Mouse (Mus musculus) heart, adult 11 months (tissue): ENCODE measurements around the gene Slc39a5.

Experiments
- DNase-seq: peaks from one replicate; pipeline ENCODE4 v3.0.0; 2022

Slc39a5 gene

DNA sequence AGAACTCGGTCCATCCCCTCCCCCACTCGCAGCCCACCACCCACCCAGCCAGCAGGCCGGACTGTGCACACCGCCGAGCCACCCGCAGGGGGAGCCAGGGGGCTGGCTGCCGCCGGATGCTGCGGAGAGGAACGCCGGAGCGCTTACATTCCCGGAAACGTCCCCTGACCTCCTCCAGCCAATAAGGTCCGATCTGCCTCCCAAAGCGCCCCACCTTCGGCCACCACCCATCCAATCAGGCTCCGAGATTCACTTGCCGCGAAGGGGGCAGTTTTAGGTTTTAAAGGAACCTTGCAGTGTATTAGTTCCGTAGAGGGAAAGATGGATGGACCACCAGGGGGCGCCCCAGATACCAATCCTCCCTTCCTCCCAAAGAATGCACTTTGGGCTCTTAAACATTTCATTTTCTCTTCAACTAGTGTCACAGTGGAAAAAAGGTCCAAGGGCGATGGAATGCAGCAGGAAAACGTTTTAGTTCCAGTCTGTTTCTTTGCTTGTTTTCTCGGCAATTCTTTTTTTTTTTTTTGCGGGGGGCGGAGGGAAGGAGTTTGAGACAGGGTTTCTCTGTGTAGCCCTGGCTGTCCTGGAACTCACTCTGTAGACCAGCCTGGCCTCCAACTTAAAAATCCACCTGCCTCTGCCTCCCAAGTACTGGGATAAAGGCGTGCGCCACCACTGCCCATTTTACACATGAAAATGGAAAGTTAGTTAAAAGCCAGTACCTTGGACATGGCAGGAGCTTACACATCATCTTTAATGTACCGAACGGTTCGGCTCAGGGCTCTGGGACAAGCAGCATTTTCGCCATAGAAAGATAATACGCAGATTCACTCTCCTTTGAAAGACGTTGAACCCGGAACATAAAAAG is 8.9 kb upstream of the Slc39a5 start:
- DNase-seq = peak; percentile 100

GRCm38 (mm10) chr10:128408591-128409535 is 7.8 kb upstream of the Slc39a5 start:
- DNase-seq = peak; percentile 96

- DNase-seq = no peak
Observed at GRCm38 (mm10) chr10:128403931-128404330, 2.9 kb upstream of the Slc39a5 start.

GRCm38 (mm10) chr10:128401638-128402037 is 609 bp upstream of the Slc39a5 start:
- no peak for DNase-seq

DNA sequence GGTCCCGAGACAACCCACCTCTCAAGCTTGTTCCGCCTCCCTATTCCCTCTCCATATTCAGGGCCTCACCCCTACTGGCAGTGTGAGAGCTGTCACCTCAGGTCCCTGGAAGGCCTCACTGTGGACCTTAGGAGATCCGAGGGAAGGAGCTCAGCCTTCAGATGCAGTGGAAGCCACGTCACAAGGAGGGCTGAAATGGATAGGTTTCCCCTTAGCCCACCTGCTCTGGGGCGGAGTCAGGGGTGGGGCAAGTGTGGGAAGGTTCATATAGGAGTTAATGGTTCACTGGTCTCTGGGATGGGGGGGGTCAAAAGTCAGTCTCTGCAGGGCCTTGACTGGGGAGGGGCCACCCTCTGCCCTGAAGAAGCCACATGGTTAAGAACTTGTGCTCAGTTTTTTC is 691 bp downstream of the Slc39a5 start:
- DNase-seq = no peak

- peak; percentile 93 for DNase-seq
Observed at GRCm38 (mm10) chr10:128397466-128397865, 3.6 kb downstream of the Slc39a5 start.

GRCm38 (mm10) chr10:128396716-128397264 is 4.2 kb downstream of the Slc39a5 start:
- no peak for DNase-seq

GRCm38 (mm10) chr10:128396017-128396673 is 4.9 kb downstream of the Slc39a5 start:
- DNase-seq = peak; percentile 90

- peak; percentile 96 for DNase-seq
Observed at GRCm38 (mm10) chr10:128391850-128392249, 9.2 kb downstream of the Slc39a5 start.

DNA sequence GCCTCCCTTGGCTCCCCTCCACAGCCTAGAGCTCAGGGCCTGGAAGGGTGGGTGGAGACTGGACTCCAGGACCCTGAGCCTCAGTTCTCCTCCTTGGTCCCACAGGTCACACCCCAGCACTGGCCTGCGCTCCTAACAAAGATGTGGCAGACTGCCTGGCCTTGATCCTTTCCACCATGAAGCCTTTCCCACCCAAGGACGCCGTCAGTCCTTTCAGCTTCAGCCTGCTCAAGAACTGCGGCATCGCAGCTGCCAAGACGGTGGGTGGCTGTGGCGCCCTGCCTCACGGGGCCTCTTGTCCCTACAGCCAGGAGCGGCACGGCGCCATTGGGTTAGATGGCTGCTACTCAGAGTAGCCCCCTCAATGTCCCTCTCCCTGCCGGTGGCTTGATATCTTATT is 10.7 kb downstream of the Slc39a5 start:
- DNase-seq = no peak

GRCm38 (mm10) chr10:128389570-128389969 is 11.5 kb downstream of the Slc39a5 start:
- no peak for DNase-seq

DNA sequence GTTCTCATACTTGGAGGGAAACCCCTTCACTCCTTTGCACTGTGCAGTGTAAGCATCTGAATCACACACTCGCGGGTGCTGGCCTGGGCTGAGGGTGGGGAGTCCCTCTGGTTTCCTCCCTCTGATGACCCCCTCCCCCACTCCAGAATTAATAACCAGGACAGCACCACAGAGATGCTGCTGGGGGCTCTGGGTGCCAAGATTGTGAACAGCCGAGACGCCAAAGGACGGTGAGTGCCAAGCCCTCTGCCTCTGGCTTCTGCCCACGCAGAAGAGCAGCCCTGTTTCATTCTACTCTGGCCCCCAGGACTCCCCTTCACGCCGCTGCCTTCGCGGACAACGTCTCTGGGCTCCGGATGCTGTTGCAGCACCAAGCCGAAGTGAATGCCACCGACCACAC is 12.1 kb downstream of the Slc39a5 start:
- no peak for DNase-seq

GRCm38 (mm10) chr10:128385902-128386301 is 15.1 kb downstream of the Slc39a5 start:
- DNase-seq = no peak

DNA sequence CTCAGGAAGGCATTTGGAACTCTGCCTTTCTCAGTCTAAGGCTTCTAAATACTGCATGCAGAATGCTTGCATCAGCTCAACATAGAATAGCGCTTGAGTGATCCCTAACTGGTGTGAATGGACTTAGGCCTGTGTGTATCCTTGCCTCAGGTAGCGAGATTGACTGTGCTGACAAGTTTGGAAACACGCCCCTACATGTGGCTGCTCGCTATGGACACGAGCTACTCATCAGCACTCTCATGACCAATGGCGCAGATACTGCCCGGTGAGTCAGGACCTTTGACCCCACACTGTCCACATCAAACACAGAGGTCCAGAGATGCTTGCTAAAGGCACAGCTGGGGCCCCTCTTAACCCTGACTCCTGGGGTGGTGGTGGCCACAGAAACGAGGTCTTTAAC is 18.5 kb downstream of the Slc39a5 start:
- DNase-seq = peak; percentile 76

DNA sequence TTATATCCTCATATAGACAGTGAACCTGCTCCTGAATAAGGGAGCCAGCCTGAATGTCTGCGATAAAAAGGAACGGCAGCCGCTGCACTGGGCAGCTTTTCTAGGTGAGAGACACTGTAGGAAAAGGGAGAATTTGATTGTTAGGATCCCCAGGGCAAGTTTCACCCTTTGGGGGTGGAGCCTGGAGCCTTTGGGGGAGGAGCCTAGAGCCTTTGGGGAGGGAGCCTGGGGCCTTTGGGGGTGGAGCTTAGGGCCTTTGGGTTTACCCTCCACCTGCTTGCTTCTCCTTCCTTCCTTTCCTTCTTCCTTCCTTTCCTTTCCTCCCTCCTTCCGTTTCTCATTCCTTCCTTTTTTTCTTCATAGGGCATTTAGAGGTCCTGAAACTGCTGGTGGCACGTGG is 20.5 kb downstream of the Slc39a5 start:
- no peak for DNase-seq

DNA sequence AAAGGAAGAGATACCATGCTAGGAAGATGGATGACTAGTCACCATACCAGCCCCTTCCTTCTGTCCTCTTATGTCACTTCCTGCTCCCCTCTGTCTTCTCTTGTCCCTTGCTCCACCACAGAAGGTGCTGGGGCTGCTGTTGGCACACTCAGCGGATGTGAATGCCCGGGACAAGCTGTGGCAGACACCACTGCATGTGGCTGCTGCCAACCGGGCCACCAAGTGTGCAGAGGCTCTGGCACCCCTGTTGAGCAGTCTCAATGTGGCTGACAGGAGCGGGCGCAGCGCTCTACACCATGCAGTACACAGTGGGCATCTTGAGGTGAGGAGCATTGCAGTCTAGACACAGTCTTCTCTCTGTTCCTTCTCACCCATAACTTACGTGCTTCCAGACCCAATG is 21.8 kb downstream of the Slc39a5 start:
- DNase-seq = peak; percentile 95

GRCm38 (mm10) chr10:128378462-128378861 is 22.6 kb downstream of the Slc39a5 start:
- DNase-seq = peak; percentile 87

DNA sequence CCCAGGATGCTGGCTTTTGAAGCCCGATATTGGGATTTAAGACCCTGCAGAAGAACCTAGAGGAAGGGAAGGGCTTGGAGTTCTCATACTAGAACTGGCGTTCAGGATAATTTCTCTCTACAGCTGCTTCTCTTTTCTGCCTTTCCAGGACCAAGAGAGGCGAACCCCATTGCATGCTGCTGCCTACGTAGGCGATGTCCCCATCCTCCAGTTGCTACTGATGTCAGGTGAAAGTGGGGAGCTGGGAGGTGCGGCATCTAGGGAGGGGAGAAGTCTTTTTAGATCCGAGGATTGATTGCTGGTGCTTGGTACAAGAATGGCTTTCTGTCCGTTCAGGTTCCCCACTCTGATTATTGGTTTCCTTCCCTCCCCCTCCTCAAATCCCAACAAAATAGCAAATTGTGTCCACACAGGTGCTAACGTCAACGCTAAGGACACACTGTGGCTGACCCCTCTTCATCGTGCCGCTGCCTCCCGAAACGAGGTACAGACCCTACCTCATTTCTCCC is 23.0 kb downstream of the Slc39a5 start:
- peak; percentile 85 for DNase-seq

- DNase-seq = peak; percentile 96
Observed at GRCm38 (mm10) chr10:128377222-128377939, 23.6 kb downstream of the Slc39a5 start.

DNA sequence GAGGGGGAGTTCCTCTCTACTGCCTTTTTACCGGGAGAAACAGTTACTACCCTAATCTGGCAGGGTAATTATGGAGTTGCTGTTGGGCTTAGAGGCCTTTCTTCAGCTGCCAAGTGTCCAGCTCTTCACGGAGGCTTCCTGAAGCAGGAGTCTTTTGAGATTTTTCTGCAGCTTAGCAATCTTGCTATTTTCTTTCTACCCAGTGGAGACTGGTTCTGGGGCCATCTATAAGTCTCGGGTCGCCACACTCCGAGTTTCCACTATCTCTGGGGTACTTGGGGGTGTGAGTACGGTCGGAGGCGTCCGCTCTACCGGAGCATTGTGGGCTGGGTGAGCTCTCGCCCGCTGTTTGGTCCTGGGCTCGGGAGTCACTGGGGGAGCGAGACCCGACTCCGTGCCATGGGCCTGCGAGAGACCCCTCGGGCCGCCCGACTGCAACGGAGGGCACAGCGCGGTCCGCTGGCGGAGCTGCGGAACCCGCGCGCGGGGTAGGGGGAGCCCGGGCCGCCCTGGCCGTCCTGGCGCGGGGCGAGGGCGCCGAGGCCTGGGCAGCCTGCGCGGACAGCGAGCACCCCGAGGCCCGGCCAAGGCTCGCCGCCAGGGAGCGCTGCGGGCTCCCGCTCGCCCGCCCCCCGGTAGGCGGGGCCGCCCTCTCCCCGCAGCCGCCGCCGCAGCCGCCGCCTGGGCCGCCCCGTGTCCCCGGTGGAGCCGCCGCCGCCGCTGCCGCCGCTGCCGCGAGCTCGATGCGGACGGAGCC is 24.4 kb downstream of the Slc39a5 start, which contains the start of gene Ankrd52:
TSS of gene Ankrd52 (plus strand) at position 661 of the 757 bp plus-strand sequence.
- DNase-seq = peak; percentile 99

GRCm38 (mm10) chr10:128376099-128376454 is 25.0 kb downstream of the Slc39a5 start:
- no peak for DNase-seq
